Mouse (Mus musculus) kidney, postnatal 0 days (tissue): ENCODE results near the gene Tcea3. TPM values are rescaled to one million over a fixed set of nuclear protein-coding genes. Genes with fewer than 3 reads are reported as not detected.
A peak's percentile ranks its signal among the peaks of the same experiment; 100 is the strongest.

Experiments used
- ATAC-seq: fragments of 200-750 bp; cut with Nextera tagmentation; replicated peaks from 2 replicates; pipeline ENCODE4 v1.8.0; 2017; ENCODE audit warnings: low read depth, moderate number of reproducible peaks, moderate TSS enrichment, moderate library complexity; ENCODE audit not compliant: low FRiP score
- DNase-seq: peaks from one replicate; pipeline ENCODE4 v3.0.0-alpha.2; 2016; ENCODE audit warnings: low spot score
- H3K27ac ChIP-seq: fragments of 300-500 bp; sonication (generic); 2 replicates; pipeline ENCODE4 v1.5.1; 2014; ENCODE audit warnings: mild to moderate bottlenecking
- H3K27me3 ChIP-seq: fragments of 300-500 bp; sonication (generic); 2 replicates; pipeline ENCODE4 v1.6.1; 2014; ENCODE audit warnings: low read length, mixed read lengths; ENCODE audit not compliant: insufficient read depth
- H3K36me3 ChIP-seq: fragments of 300-500 bp; sonication (generic); 2 replicates; pipeline ENCODE4 v1.6.1; 2014; ENCODE audit warnings: low read length, mixed read lengths; ENCODE audit not compliant: insufficient read depth
- H3K4me1 ChIP-seq: fragments of 300-500 bp; sonication (generic); replicated peaks from 2 replicates; pipeline ENCODE4 v1.6.1; 2014; ENCODE audit warnings: antibody characterized with exemption, low read length, mixed read lengths; ENCODE audit not compliant: insufficient read depth
- H3K4me2 ChIP-seq: fragments of 300-500 bp; sonication (generic); 2 replicates; pipeline ENCODE4 v1.6.1; 2014; ENCODE audit warnings: mild to moderate bottlenecking, low read length, moderate library complexity, mixed read lengths
- H3K4me3 ChIP-seq: fragments of 300-500 bp; sonication (generic); replicated peaks from 2 replicates; pipeline ENCODE4 v1.5.1; 2014; ENCODE audit warnings: low read depth, low read length
- H3K9ac ChIP-seq: fragments of 300-500 bp; sonication (generic); 2 replicates; pipeline ENCODE4 v1.6.1; 2014; ENCODE audit warnings: low read depth, low read length
- H3K9me3 ChIP-seq: fragments of 300-500 bp; sonication (generic); replicated peaks from 2 replicates; pipeline ENCODE4 v1.6.1; 2016; ENCODE audit warnings: low read length, inconsistent platforms, mixed read lengths
- CTCF ChIP-seq: IDR thresholded peaks from 2 replicates; pipeline ENCODE4 v1.5.1; 2016; ENCODE audit warnings: antibody characterized with exemption, low read depth, mild to moderate bottlenecking, moderate library complexity
- WGBS: fragments of 180-500 bp; shearing (Covaris S2); extraction: QIAGEN DNeasy Blood & Tissue Kit; methylation state at CpG from one replicate; pipeline ENCODE4 v1.1.7; 2014; 5-methylcytosine and 5-hydroxymethylcytosine counted together
- polyA plus RNA-seq: library from polyadenylated mRNA; unstranded; fragments of >200 nt; fragmentation: Nextera tagmentation; extraction: Ambion mirVana; gene quantifications from 2 replicates; pipeline ENCODE4 v1.2.1, GENCODE M21; 2015

Tcea3 gene
- polyA plus RNA-seq, 1 experiment from 2014 or later: 11.2 TPM

DNA sequence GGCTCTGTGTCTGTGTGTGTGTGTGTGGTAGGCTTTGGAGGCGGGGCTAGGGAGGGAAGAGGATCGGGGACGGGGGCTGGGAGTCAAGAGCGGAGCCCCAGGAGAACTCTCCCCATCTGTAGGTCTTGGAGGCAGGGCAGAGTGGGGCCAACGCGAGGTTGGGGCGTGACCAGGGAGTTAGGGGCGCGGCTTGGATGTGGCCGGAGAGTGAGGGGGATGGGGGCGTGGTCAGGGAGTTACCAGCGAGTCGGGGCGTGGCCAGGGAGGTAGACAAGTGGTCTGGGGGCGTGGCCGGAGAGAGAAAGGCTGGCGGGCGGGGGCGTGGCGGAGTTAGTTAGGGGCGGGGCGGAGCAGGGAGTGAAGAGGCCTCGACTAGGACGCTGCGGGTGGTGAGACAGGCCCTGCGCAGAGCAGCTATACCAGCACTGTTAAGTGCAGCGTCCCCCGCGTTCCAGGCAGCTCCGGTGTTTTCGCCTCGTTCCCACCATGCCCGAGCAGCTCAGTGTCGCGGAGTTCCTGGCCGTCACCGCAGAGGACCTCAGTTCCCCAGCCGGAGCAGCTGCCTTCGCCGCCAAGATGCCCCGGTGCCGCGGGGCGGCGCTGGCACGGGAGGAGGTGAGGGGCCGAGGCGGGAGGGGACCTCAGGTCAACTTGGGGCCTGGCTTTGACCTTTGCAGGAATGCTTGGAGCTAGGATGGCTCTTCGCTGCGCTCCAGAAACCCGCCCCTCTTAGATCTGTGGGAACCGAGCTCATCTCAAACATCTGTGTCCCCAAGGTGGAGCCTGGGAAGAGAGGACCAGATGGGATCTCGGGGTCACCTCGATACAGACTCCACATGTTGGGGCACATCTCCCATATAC lies 41.3 kb upstream of the Tcea3 start, which contains the start of gene Asap3:
Asap3 (plus strand) TSS at position 333 of the 861 bp plus-strand sequence.
- peak within 1 kb of the TSS; percentile 99 for H3K4me2 ChIP-seq
- ATAC-seq: peak; percentile 90
- WGBS: under 1% methylated on average over 54 of the region's 54 CpGs

DNA sequence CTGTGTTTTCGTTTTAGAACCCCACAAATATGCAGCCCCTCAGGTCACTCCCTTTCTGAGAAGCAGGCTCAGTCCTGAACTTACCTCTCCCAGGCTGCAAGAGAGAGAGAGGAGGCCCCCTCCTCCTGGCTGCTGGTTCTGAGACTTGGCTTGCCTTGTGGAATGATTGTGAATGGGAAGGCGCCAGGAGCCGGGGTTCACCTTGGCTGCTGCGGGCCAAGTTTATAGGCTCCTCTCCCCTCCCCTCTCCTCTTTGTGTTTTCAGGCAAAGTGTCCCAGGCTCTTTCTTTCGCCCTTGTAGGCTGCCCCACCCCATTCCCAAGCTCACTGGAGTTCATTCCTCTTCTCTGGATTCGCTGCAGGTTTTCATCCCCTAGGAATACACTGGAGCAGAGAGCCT lies 40.6 kb upstream of the Tcea3 start:
- Histone ChIP-seq H3K27me3 (no peaks in the 10 kb centered on the region), H3K9ac (peak overlapping the region; percentile 73), H3K4me2 (peak overlapping the region; percentile 99), H3K27ac (no peak overlapping the region), H3K36me3 (no peaks in the 10 kb centered on the region), H3K9me3 (no peaks in the 10 kb centered on the region), H3K4me3 (peak overlapping the region; percentile 49), H3K4me1 (peaks cover 8% of the 10 kb centered on the region; the same call in 1 of the 2 replicates)
- no peak for ATAC-seq
- no peak for TF ChIP-seq CTCF
- DNase-seq: no peak
- WGBS: 10% methylated on average over 6 of the region's 6 CpGs

More for the DNA sequence above, 41.3 kb upstream of the Tcea3 start, which contains the start of gene Asap3:
- peaks cover 8% of the 10 kb centered on the region; the same call in 1 of the 2 replicates for H3K4me1 ChIP-seq
- no peaks in the 10 kb centered on the region for H3K27me3 ChIP-seq
- peak; percentile 99 for DNase-seq
- peak within 1 kb of the TSS; percentile 73 for H3K9ac ChIP-seq
- H3K4me3 ChIP-seq: peak within 1 kb of the TSS; percentile 49
- no peak; the same call in 1 of the 2 replicates for TF ChIP-seq CTCF
- peak within 1 kb of the TSS; percentile 48 for H3K27ac ChIP-seq
- no peaks in the 10 kb centered on the region for H3K9me3 ChIP-seq
- no peaks in the 10 kb centered on the region for H3K36me3 ChIP-seq

DNA sequence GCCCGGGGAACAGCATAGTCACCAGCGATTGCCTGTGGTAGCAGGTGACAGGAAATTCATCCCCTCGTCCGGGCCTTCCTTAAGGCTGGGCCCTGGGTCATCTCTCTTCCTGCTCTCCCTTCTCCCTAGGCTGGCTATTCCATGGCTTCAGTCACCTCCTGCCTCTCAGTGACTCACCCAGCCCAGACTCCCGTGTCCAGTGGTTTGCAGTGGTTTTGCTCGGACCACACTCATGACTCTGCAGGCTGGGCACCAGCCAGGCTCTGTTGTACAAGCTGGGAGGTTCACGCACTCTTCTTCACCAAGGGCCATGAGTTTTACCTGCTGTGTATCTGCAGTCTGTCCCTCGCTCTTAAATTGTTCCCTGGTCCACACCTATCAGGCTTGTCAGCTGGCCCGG lies 36.6 kb upstream of the Tcea3 start:
- Histone ChIP-seq H3K9me3 (no peaks in the 10 kb centered on the region), H3K9ac (no peak overlapping the region), H3K4me2 (no peak overlapping the region), H3K27ac (no peak overlapping the region), H3K36me3 (no peaks in the 10 kb centered on the region), H3K4me3 (no peak overlapping the region), H3K4me1 (0 out of 2 replicates have a peak, but pooled peaks cover 8% of the 10 kb centered on the region), H3K27me3 (no peaks in the 10 kb centered on the region)
- 73% methylated on average over 9 of the region's 9 CpGs for WGBS
- ATAC-seq (no peak), DNase-seq (no peak)
- no peak for TF ChIP-seq CTCF

DNA sequence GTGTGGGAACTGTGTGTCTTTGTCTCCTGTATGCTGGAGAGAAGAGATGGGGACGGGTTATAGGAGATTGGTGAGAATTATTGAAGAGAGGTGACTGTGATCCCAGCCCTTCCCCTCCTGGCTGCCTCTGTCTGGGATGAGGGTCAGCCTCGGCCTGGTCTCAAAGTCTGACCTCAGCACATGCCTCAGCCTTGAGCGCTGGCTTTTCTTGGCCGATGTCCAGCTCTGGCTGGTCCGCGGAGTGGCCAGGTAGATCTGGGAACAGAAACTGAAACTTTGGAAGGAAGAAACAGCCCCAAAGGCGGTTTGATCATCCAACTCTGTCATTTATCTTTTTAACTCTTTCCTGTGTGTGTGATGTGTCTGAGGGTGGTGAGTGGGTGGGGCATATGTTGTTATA lies 33.9 kb upstream of the Tcea3 start:
- Histone ChIP-seq H3K27ac (no peak overlapping the region), H3K9me3 (no peaks in the 10 kb centered on the region), H3K36me3 (no peaks in the 10 kb centered on the region), H3K4me1 (peaks cover 6% of the 10 kb centered on the region; the same call in 1 of the 2 replicates), H3K9ac (no peak overlapping the region), H3K27me3 (no peaks in the 10 kb centered on the region), H3K4me3 (no peak overlapping the region), H3K4me2 (no peak overlapping the region)
- ATAC-seq: peak; percentile 76
- 42% methylated on average over 7 of the region's 7 CpGs for WGBS
- DNase-seq: no peak
- no peak for TF ChIP-seq CTCF

DNA sequence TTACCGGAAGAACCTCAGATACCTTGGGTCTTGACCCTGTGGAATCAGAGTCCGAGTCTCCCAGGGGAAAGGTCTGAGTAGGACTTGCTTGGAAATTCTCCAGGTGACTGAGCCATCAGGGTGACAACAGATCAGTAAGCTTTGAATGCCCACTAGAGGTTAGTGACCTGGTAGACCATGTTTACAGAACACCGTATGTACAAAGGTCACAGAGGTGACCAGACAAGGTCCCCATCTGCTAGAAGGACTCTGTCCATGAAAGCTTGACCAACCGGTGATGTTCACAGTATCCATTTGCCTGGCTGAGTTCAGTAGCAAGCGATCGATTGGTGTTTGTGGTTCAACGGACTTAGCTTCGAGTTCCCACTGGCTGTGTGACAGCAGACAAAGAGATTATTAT lies 32.7 kb upstream of the Tcea3 start:
- Histone ChIP-seq H3K36me3 (no peaks in the 10 kb centered on the region), H3K4me1 (peaks cover 14% of the 10 kb centered on the region; the same call in 1 of the 2 replicates), H3K27me3 (no peaks in the 10 kb centered on the region), H3K27ac (no peak overlapping the region), H3K4me2 (no peak overlapping the region), H3K9me3 (no peaks in the 10 kb centered on the region), H3K9ac (no peak overlapping the region), H3K4me3 (no peak overlapping the region)
- ATAC-seq (no peak), DNase-seq (no peak)
- TF ChIP-seq CTCF: no peak
- WGBS: 82% methylated on average over 8 of the region's 8 CpGs

DNA sequence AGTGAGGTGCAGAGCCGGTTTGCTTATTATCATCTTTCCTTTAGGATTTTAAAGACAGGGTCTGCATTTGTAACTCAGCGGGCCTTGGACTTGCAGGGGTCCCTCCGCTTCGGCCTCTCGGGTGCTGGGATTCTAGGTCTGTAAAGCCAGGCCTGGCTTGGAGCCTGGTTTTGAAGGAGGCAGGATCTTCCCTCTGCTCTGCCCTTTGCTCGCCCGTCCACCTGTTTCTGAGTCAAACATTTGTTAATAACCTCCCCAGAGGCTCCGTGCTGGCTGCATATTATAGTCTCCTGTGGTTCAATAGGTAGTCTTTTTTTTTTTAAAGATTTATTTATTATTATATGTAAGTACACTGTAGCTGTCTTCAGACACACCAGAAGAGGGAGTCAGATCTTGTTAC lies 32.0 kb upstream of the Tcea3 start:
- Histone ChIP-seq H3K4me3 (no peak overlapping the region), H3K27ac (no peak overlapping the region), H3K36me3 (no peaks in the 10 kb centered on the region), H3K4me1 (peaks cover 19% of the 10 kb centered on the region; the same call in 1 of the 2 replicates), H3K9ac (no peak overlapping the region), H3K27me3 (no peaks in the 10 kb centered on the region), H3K9me3 (no peaks in the 10 kb centered on the region), H3K4me2 (no peak overlapping the region)
- DNase-seq (no peak), ATAC-seq (no peak)
- TF ChIP-seq CTCF: no peak
- WGBS: 75% methylated on average over 8 of the region's 8 CpGs
